Mouse (Mus musculus): ENCODE measurements at regions not wholly inside any gene's neighbourhood (a gene's known extent, or its start where the extent isn't known, plus 50 kb on each side); places are given as distances from the start of the nearest gene placed in this dataset.
A peak's percentile ranks its signal among the peaks of the same experiment; 100 is the strongest.

- no peak for TF ChIP-seq UBTF (IDR thresholded peaks at IDR 0.05; ENCODE audit: borderline replicate concordance, insufficient read depth, low read depth, low read length)
- no peak for TF ChIP-seq GABPA (IDR thresholded peaks at IDR 0.05; ENCODE audit: low read depth, low read length)
- peak; percentile 25; the same call in 1 of the 2 replicates for TF ChIP-seq TAL1 (IDR thresholded peaks at IDR 0.05; ENCODE audit: low read length)
- no peak for TF ChIP-seq POLR2AphosphoS5 (IDR thresholded peaks at IDR 0.05; ENCODE audit: borderline replicate concordance, low read depth, low read length)
- TF ChIP-seq MEF2A (IDR thresholded peaks at IDR 0.05; ENCODE audit: extremely low read depth, insufficient replicate concordance, low read depth, low read length, poor library complexity, severe bottlenecking), result no peak
- TF ChIP-seq JUND (IDR thresholded peaks at IDR 0.05; ENCODE audit: low read depth, low read length), result peak; percentile 70; the same call in 1 of the 2 replicates
- 0 out of 4 replicates have a peak, but pooled peaks of 1 of the 2 experiments have one; percentile 25 for TF ChIP-seq USF2 (IDR thresholded peaks at IDR 0.05; ENCODE audit: borderline replicate concordance in 1 of 2, insufficient read depth in 1 of 2, low read depth in 1 of 2, low read length in 2 of 2)
- no peak for TF ChIP-seq ZNF384 (IDR thresholded peaks at IDR 0.05; ENCODE audit: low read depth, low read length)
- TF ChIP-seq MAX (IDR thresholded peaks at IDR 0.05; ENCODE audit: low read length), result no peak
- no peak for TF ChIP-seq ELF1 (IDR thresholded peaks at IDR 0.05; ENCODE audit: low read depth, low read length)
Observed at GRCm38 (mm10) chr2:43213901-43214300, 341.2 kb upstream of the Kynu start (continued).

- no peaks in the 10 kb centered on the region for H3K36me3 ChIP-seq (ENCODE audit: control insufficient read depth in 1 of 2, insufficient read depth in 2 of 2, low read length in 2 of 2)
- no peaks in the 10 kb centered on the region for H3K4me1 ChIP-seq (ENCODE audit: control insufficient read depth in 1 of 2, insufficient read depth in 2 of 2, low read length in 2 of 2)
- no peaks in the 10 kb centered on the region for H3K27me3 ChIP-seq (ENCODE audit: control insufficient read depth in 1 of 2, insufficient read depth in 2 of 2, low read length in 2 of 2)
- no peak for DNase-seq (ENCODE audit: low read depth, low spot score)
- H3K9ac ChIP-seq (ENCODE audit: control insufficient read depth, low read depth, low read length, poor library complexity, severe bottlenecking), result no peak overlapping the region
- no peaks in the 10 kb centered on the region for H3K79me2 ChIP-seq (ENCODE audit: control insufficient read depth, insufficient read depth, low read length, poor library complexity)
- H3K4me3 ChIP-seq (ENCODE audit: control insufficient read depth in 1 of 2, insufficient read depth in 1 of 2, low read depth in 2 of 2, low read length in 2 of 2), result no peak overlapping the region
- no peak overlapping the region for H3K27ac ChIP-seq (ENCODE audit: control insufficient read depth, low read depth, low read length)
- no peaks in the 10 kb centered on the region for H3K9me3 ChIP-seq (replicated peaks; ENCODE audit: insufficient read depth, low read length)
- no peak for TF ChIP-seq MAX (IDR thresholded peaks at IDR 0.05; ENCODE audit: low read length)
- no peak for TF ChIP-seq TAL1 (IDR thresholded peaks at IDR 0.05; ENCODE audit: low read length)
- no peak for TF ChIP-seq ZMIZ1 (IDR thresholded peaks at IDR 0.05; ENCODE audit: low read depth, low read length)
- TF ChIP-seq POLR2AphosphoS5 (IDR thresholded peaks at IDR 0.05; ENCODE audit: borderline replicate concordance, low read depth, low read length), result no peak
- TF ChIP-seq UBTF (IDR thresholded peaks at IDR 0.05; ENCODE audit: borderline replicate concordance, insufficient read depth, low read depth, low read length), result no peak
- no peak for TF ChIP-seq MYC (IDR thresholded peaks at IDR 0.05; ENCODE audit: low read depth, low read length)
- TF ChIP-seq MAZ (IDR thresholded peaks at IDR 0.05; ENCODE audit: low read depth, low read length), result no peak
- no peak for TF ChIP-seq NRF1 (IDR thresholded peaks at IDR 0.05; ENCODE audit: insufficient read depth, low read depth, low read length, poor library complexity, severe bottlenecking)
- TF ChIP-seq POLR2AphosphoS2 (IDR thresholded peaks at IDR 0.05; ENCODE audit: low read length), result no peak
- no peak for TF ChIP-seq MEF2A (IDR thresholded peaks at IDR 0.05; ENCODE audit: extremely low read depth, insufficient replicate concordance, low read depth, low read length, poor library complexity, severe bottlenecking)
- no peak for TF ChIP-seq CTCF (IDR thresholded peaks at IDR 0.05 in 2 of 3, conservative IDR thresholded peaks at IDR 0.05 in 1 of 3; ENCODE audit: control insufficient read depth in 1 of 3, insufficient read depth in 1 of 3, low read depth in 2 of 3, low read length in 3 of 3, poor library complexity in 1 of 3, severe bottlenecking in 1 of 3)
Observed at GRCm38 (mm10) chr2:43217119-43217518, 338.0 kb upstream of the Kynu start.

GRCm38 (mm10) chr2:43222721-43223120 lies 332.4 kb upstream of the Kynu start:
- TF ChIP-seq ZNF384 (IDR thresholded peaks at IDR 0.05; ENCODE audit: low read depth, low read length) (no peak), MAFK (IDR thresholded peaks at IDR 0.05; ENCODE audit: borderline replicate concordance, low read depth, low read length) (no peak), SMC3 (IDR thresholded peaks at IDR 0.05; ENCODE audit: low read depth, low read length) (no peak), UBTF (IDR thresholded peaks at IDR 0.05; ENCODE audit: borderline replicate concordance, insufficient read depth, low read depth, low read length) (no peak), TBP (IDR thresholded peaks at IDR 0.05; ENCODE audit: low read depth, low read length) (no peak), BHLHE40 (IDR thresholded peaks at IDR 0.05; ENCODE audit: borderline replicate concordance, low read depth, low read length) (no peak), SIN3A (IDR thresholded peaks at IDR 0.05; ENCODE audit: low read length) (no peak), TAL1 (IDR thresholded peaks at IDR 0.05; ENCODE audit: low read length) (no peak), ETS1 (IDR thresholded peaks at IDR 0.05; ENCODE audit: low read depth, low read length) (no peak), POLR2A (IDR thresholded peaks at IDR 0.05; ENCODE audit: control insufficient read depth in 1 of 2, insufficient read depth in 1 of 2, low read depth in 1 of 2, low read length in 2 of 2, poor library complexity in 1 of 2) (no peak), CTCF (IDR thresholded peaks at IDR 0.05 in 2 of 3, conservative IDR thresholded peaks at IDR 0.05 in 1 of 3; ENCODE audit: control insufficient read depth in 1 of 3, insufficient read depth in 1 of 3, low read depth in 2 of 3, low read length in 3 of 3, poor library complexity in 1 of 3, severe bottlenecking in 1 of 3) (no peak)
- Histone ChIP-seq H3K4me1 (ENCODE audit: control insufficient read depth in 1 of 2, insufficient read depth in 2 of 2, low read length in 2 of 2) (no peaks in the 10 kb centered on the region), H3K9me3 (replicated peaks; ENCODE audit: insufficient read depth, low read length) (no peaks in the 10 kb centered on the region), H3K9ac (ENCODE audit: control insufficient read depth, low read depth, low read length, poor library complexity, severe bottlenecking) (no peak overlapping the region), H3K4me3 (ENCODE audit: control insufficient read depth in 1 of 2, insufficient read depth in 1 of 2, low read depth in 2 of 2, low read length in 2 of 2) (no peak overlapping the region), H3K27ac (ENCODE audit: control insufficient read depth, low read depth, low read length) (no peak overlapping the region), H3K36me3 (ENCODE audit: control insufficient read depth in 1 of 2, insufficient read depth in 2 of 2, low read length in 2 of 2) (no peaks in the 10 kb centered on the region), H3K27me3 (ENCODE audit: control insufficient read depth in 1 of 2, insufficient read depth in 2 of 2, low read length in 2 of 2) (no peaks in the 10 kb centered on the region), H3K79me2 (ENCODE audit: control insufficient read depth, insufficient read depth, low read length, poor library complexity) (no peaks in the 10 kb centered on the region)
- no peak for DNase-seq (ENCODE audit: low read depth, low spot score)
